ENCODE assay signal across 30 mouse cellular contexts in the genomic region with DNA sequence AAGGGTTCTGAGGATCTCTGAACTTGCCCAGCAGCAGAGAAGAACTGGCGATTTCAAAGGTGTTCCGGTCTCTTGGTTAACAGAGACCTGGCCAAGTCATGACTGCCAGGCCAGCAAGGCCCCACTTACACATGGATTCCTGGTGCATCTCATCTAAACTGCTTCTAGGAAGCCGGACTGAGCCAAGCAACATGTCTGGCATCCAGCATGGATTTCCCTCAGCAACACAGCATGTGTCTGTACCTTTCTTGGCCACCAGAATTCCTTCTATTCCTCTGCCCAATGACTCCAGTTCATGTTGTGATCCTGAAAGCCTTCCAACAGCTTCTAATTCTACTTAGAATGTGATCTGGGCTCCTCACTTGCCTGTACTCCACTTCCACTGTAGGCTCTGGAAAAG. TPM values are rescaled to one million over a fixed set of nuclear protein-coding genes. Genes with fewer than 3 reads are reported as not detected.
DNase-seq lines count a peak whose midpoint lies in the region; ATAC-seq and TF ChIP-seq lines count a peak whose summit lies in the region.
"Had no signal": no experiment of that assay in that cellular context is flagged by ENCODE, and none has a peak within 500 bp of the region (broad histone marks: within the 10 kb centered on the region; RNA-seq: fewer than 3 reads in every experiment).

No protein-coding gene starts in this region.

- H3K4me2 ChIP-seq in hindbrain, postnatal 0 days (ENCODE audit: low read depth, low read length), result no peak overlapping the region
- H3K4me2 ChIP-seq: forebrain, embryonic 12.5 days; hindbrain, embryonic 13.5 days; limb, embryonic 15.5 days; liver, embryonic 13.5 days; neural tube, embryonic 12.5 days had no signal

- H3K27me3 ChIP-seq in hindbrain, embryonic 10.5 days (ENCODE audit: insufficient read depth, poor library complexity, severe bottlenecking), result peaks cover 54% of the 10 kb centered on the region
- H3K27me3 ChIP-seq in hindbrain, postnatal 0 days (ENCODE audit: insufficient read depth, low read length), result 0 out of 2 replicates have a peak, but pooled peaks cover 7% of the 10 kb centered on the region
- H3K27me3 ChIP-seq: CH12.LX; forebrain, embryonic 12.5 days; limb, embryonic 15.5 days; liver, embryonic 13.5 days; neural tube, embryonic 12.5 days had no signal

- H3K9ac ChIP-seq in hindbrain, postnatal 0 days (replicated peaks; ENCODE audit: low read length), result no peak overlapping the region
- H3K9ac ChIP-seq: forebrain, embryonic 12.5 days; hindbrain, embryonic 13.5 days; limb, embryonic 15.5 days; liver, embryonic 13.5 days; neural tube, embryonic 12.5 days had no signal

- no peaks in the 10 kb centered on the region for H3K9me3 ChIP-seq in hindbrain, embryonic 10.5 days
- no peaks in the 10 kb centered on the region for H3K9me3 ChIP-seq in hindbrain, postnatal 0 days (ENCODE audit: low read length)
- H3K9me3 ChIP-seq: forebrain, embryonic 12.5 days; heart, embryonic 10.5 days; hindbrain, embryonic 13.5 days; limb, embryonic 15.5 days; liver, embryonic 13.5 days; neural tube, embryonic 12.5 days had no signal

- DNase-seq in cerebellum, adult 11 months, result no peak
- no peak for DNase-seq in hindbrain, embryonic 10.5 days (ENCODE audit: low spot score)
- DNase-seq in hindbrain, postnatal 0 days (ENCODE audit: low spot score), result no peak
- DNase-seq in brain, adult 2 months (ENCODE audit: low read depth, low spot score), result peak; percentile 84
- peak; percentile 43 to 54 for DNase-seq in cerebellum, postnatal 25 days
- no peak for DNase-seq in thymus, postnatal 25 days
- DNase-seq: adrenal gland, postnatal 10 days; gastrocnemius, postnatal 14 days; heart, postnatal 36 days; kidney, postnatal 25 days; liver, embryonic 13.5 days; lung, adult 18-20 months; right cerebral cortex, adult 18-20 months; spleen, adult 18-20 months; thymus, adult 18-20 months; thymus, postnatal 36 days had no signal

- ATAC-seq in cerebellum, adult (ENCODE audit: insufficient number of reproducible peaks, low FRiP score, low TSS enrichment), result peak; percentile 79; the same call in 1 of the 2 replicates
- no peak for ATAC-seq in hindbrain, postnatal 0 days
- ATAC-seq in megakaryocyte progenitor cell, adult 5-6 weeks (replicated peaks; ENCODE audit: poor library complexity), result no peak
- ATAC-seq: intestine, postnatal 0 days; lung, postnatal 0 days; midbrain, embryonic 16.5 days had no signal

- H3K36me3 ChIP-seq in hindbrain, embryonic 10.5 days, result no peaks in the 10 kb centered on the region
- H3K36me3 ChIP-seq in hindbrain, postnatal 0 days (ENCODE audit: insufficient read depth, low read length), result no peaks in the 10 kb centered on the region
- H3K36me3 ChIP-seq: forebrain, embryonic 12.5 days; heart, embryonic 10.5 days; hindbrain, embryonic 13.5 days; limb, embryonic 15.5 days; liver, embryonic 13.5 days; neural tube, embryonic 12.5 days had no signal

- peaks cover 64% of the 10 kb centered on the region for H3K4me1 ChIP-seq in hindbrain, embryonic 10.5 days (replicated peaks)
- no peaks in the 10 kb centered on the region for H3K4me1 ChIP-seq in hindbrain, postnatal 0 days (ENCODE audit: insufficient read depth, low read length)
- H3K4me1 ChIP-seq: liver, embryonic 13.5 days had no signal

- TF ChIP-seq CTCF in hindbrain, postnatal 0 days (IDR thresholded peaks at IDR 0.05; ENCODE audit: low read depth), result no peak

- 89% methylated on average over 3 of the region's 3 CpGs for WGBS in hindbrain, embryonic 10.5 days
- WGBS in hindbrain, postnatal 0 days, result 70% methylated on average over 3 of the region's 3 CpGs

- no peak overlapping the region for H3K4me3 ChIP-seq in hindbrain, embryonic 10.5 days
- no peak overlapping the region for H3K4me3 ChIP-seq in hindbrain, postnatal 0 days (ENCODE audit: low read length)
- H3K4me3 ChIP-seq: erythroblast, embryonic 14.5 days; forebrain, embryonic 12.5 days; heart, embryonic 10.5 days; hindbrain, embryonic 13.5 days; left cerebral cortex, adult 2 months; limb, embryonic 15.5 days; liver, embryonic 13.5 days; neural tube, embryonic 12.5 days had no signal

- peak overlapping the region; percentile 83; the same call in 1 of the 2 replicates for H3K27ac ChIP-seq in hindbrain, embryonic 10.5 days
- no peak overlapping the region for H3K27ac ChIP-seq in hindbrain, postnatal 0 days
- H3K27ac ChIP-seq: forebrain, embryonic 12.5 days; heart, embryonic 10.5 days; hindbrain, embryonic 13.5 days; left cerebral cortex, adult 2 months; limb, embryonic 15.5 days; liver, embryonic 13.5 days; macrophage; neural tube, embryonic 12.5 days had no signal

RNA-seq across cellular contexts. Expression of a gene that starts 50.0 kb away (rescaled TPM):
- 11.7 and 15.4 TPM in 2 replicates for polyA plus RNA-seq in hindbrain, embryonic 10.5 days (2016; fragmentation: Nextera tagmentation; extraction: Ambion mirVana)
- 10.6 and 11.1 TPM in 2 replicates for total RNA-seq in hindbrain, postnatal 0 days (2014; rRNA removed)
- 1.0 and 1.7 TPM in 2 replicates for polyA plus RNA-seq in hindbrain, postnatal 0 days (2015; fragmentation: Nextera tagmentation; extraction: Ambion mirVana)
- total RNA-seq in megakaryocyte progenitor cell, adult 5-6 weeks (2015), result 0.67 and 1.3 TPM in 2 replicates
- 0.37 and 1.0 TPM in 2 replicates for total RNA-seq in megakaryocyte progenitor cell, adult 5-6 weeks (2017)
- polyA plus RNA-seq: erythroblast, embryonic 14.5 days had no signal

Comparison
In these comparisons a context has a peak if more than half of its experiments do, and no peak if none do; other contexts are left out.
1. DNase-seq: peak in brain, adult 2 months (single experiment) and cerebellum, postnatal 25 days (2 of 2); none in cerebellum, adult 11 months (single experiment), hindbrain, embryonic 10.5 days (single experiment), hindbrain, postnatal 0 days (single experiment) and thymus, postnatal 25 days (single experiment).